Mouse (Mus musculus): ENCODE data around the gene Mien1. TPM values are rescaled to one million over a fixed set of nuclear protein-coding genes. Genes with fewer than 3 reads are reported as not detected.

Mien1 gene
- polyA plus RNA-seq, 1 experiment from 2014 or later = 87.5 TPM

- peak within 1 kb of the TSS; percentile 87 for H3K9ac ChIP-seq (ENCODE audit: low read length)
- H3K4me1 ChIP-seq (replicated peaks; ENCODE audit: control insufficient read depth, insufficient read depth, low read length) = peaks cover 11% of the 10 kb centered on the region
- ATAC-seq (ENCODE audit: low read depth) = peak; percentile 93
- H3K9me3 ChIP-seq (ENCODE audit: control insufficient read depth, low read length) = no peaks in the 10 kb centered on the region
- peak within 1 kb of the TSS; percentile 72 for H3K4me3 ChIP-seq (ENCODE audit: low read length)
- peak within 1 kb of the TSS; percentile 81 for H3K4me2 ChIP-seq (ENCODE audit: low read depth, low read length)
- H3K36me3 ChIP-seq (ENCODE audit: control insufficient read depth, insufficient read depth, low read length) = no peaks in the 10 kb centered on the region
- peak within 1 kb of the TSS; percentile 98 for H3K27ac ChIP-seq (ENCODE audit: low read length)
- under 1% methylated on average over 40 of the region's 40 CpGs for WGBS
- H3K27me3 ChIP-seq (ENCODE audit: control insufficient read depth, insufficient read depth, low read depth, low read length) = no peaks in the 10 kb centered on the region
Observed at GRCm38 (mm10) chr11:98400161-98400726, 38.5 kb downstream of the Mien1 start, which contains the start of gene Pgap3. Gene Pgap3 (minus strand): TSS chr11:98400490.

DNA sequence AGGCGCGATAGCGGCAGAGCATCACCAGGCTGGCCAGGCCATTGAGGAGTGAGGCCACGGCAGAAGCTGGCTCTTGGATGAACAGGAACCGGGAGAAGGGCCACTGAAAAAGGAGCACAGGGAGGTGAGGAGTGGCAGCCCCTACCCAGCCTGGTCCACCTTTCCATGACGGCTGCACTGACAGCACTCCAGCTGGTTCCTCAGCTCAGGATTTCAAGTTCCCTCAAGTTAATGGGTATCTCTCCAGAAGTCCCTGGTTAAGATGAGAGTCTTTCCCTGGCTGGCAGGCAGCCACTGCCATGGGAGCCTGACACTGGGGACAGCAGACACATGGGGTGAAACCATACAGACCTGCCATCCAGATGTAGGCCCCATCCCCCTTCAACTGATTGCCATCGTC, 40.8 kb downstream of the Mien1 start:
- Histone ChIP-seq H3K9ac (ENCODE audit: low read length) (no peak overlapping the region), H3K9me3 (ENCODE audit: control insufficient read depth, low read length) (no peaks in the 10 kb centered on the region), H3K4me1 (replicated peaks; ENCODE audit: control insufficient read depth, insufficient read depth, low read length) (peaks cover 33% of the 10 kb centered on the region), H3K4me2 (ENCODE audit: low read depth, low read length) (no peak overlapping the region), H3K4me3 (ENCODE audit: low read length) (no peak overlapping the region), H3K36me3 (ENCODE audit: control insufficient read depth, insufficient read depth, low read length) (no peaks in the 10 kb centered on the region), H3K27me3 (ENCODE audit: control insufficient read depth, insufficient read depth, low read depth, low read length) (no peaks in the 10 kb centered on the region), H3K27ac (ENCODE audit: low read length) (no peak overlapping the region)
- no peak for ATAC-seq (ENCODE audit: low read depth)
- 86% methylated on average over 7 of the region's 7 CpGs for WGBS

DNA sequence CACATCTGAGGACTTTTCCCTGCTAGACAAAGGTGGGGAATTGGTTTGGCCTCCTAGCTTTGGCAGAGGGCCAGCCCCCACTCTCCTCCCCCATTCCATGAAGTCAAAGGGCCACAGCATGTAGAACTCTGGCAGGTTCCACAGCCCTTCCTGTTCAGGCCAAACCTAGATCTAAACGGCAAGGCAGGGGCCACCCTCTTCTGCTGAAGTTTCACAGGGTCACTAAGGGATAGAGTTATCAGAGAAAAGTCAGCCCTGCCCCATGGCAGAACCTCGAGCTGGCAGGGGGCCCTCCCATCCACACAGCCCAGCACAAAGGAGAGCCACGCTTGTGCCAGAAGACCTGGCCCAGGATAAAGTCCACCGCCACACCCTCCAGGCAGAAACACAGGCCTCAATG, 43.8 kb downstream of the Mien1 start:
- Histone ChIP-seq H3K4me2 (ENCODE audit: low read depth, low read length) (no peak overlapping the region), H3K27ac (ENCODE audit: low read length) (peak overlapping the region; percentile 90), H3K36me3 (ENCODE audit: control insufficient read depth, insufficient read depth, low read length) (no peaks in the 10 kb centered on the region), H3K9me3 (ENCODE audit: control insufficient read depth, low read length) (no peaks in the 10 kb centered on the region), H3K4me1 (replicated peaks; ENCODE audit: control insufficient read depth, insufficient read depth, low read length) (peaks cover 44% of the 10 kb centered on the region), H3K9ac (ENCODE audit: low read length) (peak overlapping the region; percentile 34; the same call in 1 of the 2 replicates), H3K27me3 (ENCODE audit: control insufficient read depth, insufficient read depth, low read depth, low read length) (no peaks in the 10 kb centered on the region), H3K4me3 (ENCODE audit: low read length) (no peak overlapping the region)
- ATAC-seq (ENCODE audit: low read depth) = no peak; the same call in 1 of the 2 replicates
- WGBS = 28% methylated on average over 4 of the region's 4 CpGs

GRCm38 (mm10) chr11:98394301-98394700, 44.5 kb downstream of the Mien1 start:
- 18% methylated on average over 6 of the region's 6 CpGs for WGBS
- no peak for ATAC-seq (ENCODE audit: low read depth)
- no peak overlapping the region for H3K4me3 ChIP-seq (ENCODE audit: low read length)
- H3K4me1 ChIP-seq (replicated peaks; ENCODE audit: control insufficient read depth, insufficient read depth, low read length) = peaks cover 38% of the 10 kb centered on the region
- no peaks in the 10 kb centered on the region for H3K9me3 ChIP-seq (ENCODE audit: control insufficient read depth, low read length)
- H3K4me2 ChIP-seq (ENCODE audit: low read depth, low read length) = no peak overlapping the region
- peak overlapping the region; percentile 90 for H3K27ac ChIP-seq (ENCODE audit: low read length)
- H3K27me3 ChIP-seq (ENCODE audit: control insufficient read depth, insufficient read depth, low read depth, low read length) = no peaks in the 10 kb centered on the region
- no peaks in the 10 kb centered on the region for H3K36me3 ChIP-seq (ENCODE audit: control insufficient read depth, insufficient read depth, low read length)
- H3K9ac ChIP-seq (ENCODE audit: low read length) = peak overlapping the region; percentile 22; the same call in 1 of the 2 replicates

DNA sequence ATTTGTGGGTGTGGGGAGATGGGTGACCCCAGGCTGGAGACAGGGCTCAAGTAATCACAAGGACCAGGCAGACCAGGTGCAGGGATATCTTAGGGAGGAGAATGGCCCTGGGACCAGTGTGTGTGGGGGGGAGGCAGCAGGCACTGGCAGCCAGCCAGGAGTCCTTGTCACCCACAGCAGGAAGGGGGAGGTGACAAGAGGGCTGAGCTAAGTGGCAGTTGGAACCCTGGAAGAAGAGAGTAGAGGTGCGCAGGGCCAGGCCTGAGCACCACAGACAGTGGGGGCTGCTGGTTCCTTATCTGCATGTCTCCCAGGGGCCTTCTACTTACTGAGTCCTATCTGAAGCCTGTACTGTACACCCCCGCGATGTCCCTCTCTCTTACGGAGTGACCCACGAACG, 45.5 kb downstream of the Mien1 start:
- Histone ChIP-seq H3K27ac (ENCODE audit: low read length) (peak overlapping the region; percentile 90), H3K4me2 (ENCODE audit: low read depth, low read length) (no peak overlapping the region), H3K27me3 (ENCODE audit: control insufficient read depth, insufficient read depth, low read depth, low read length) (no peaks in the 10 kb centered on the region), H3K36me3 (ENCODE audit: control insufficient read depth, insufficient read depth, low read length) (no peaks in the 10 kb centered on the region), H3K4me3 (ENCODE audit: low read length) (no peak overlapping the region), H3K9me3 (ENCODE audit: control insufficient read depth, low read length) (no peaks in the 10 kb centered on the region), H3K4me1 (replicated peaks; ENCODE audit: control insufficient read depth, insufficient read depth, low read length) (peaks cover 45% of the 10 kb centered on the region), H3K9ac (ENCODE audit: low read length) (0 out of 2 replicates have a peak overlapping the region, but pooled peaks have one; percentile 44)
- whole genome bisulfite sequencing = 42% methylated on average over 6 of the region's 6 CpGs
- peak; percentile 63 for ATAC-seq (ENCODE audit: low read depth)

DNA sequence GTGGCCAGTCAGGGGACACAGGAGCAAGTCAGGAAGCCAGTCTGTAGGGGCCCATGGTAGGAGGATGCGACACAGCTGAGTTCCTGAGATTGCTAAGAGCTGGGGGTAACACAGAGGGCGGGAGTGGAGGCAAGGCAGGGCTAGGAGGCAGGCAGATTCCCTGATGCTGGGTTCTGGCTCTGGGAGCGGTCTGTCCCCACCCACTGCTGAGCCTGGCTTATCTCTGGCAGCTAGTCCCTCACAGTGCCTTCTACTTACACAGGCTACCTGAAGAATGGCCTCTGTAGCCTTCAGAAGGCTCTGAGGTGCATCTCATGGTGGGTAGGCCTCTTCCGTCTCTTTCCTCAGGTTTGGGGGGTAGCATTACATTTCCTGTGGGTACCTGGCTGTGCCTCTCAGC, 46.1 kb downstream of the Mien1 start:
- Histone ChIP-seq H3K4me3 (ENCODE audit: low read length) (no peak overlapping the region), H3K9me3 (ENCODE audit: control insufficient read depth, low read length) (no peaks in the 10 kb centered on the region), H3K36me3 (ENCODE audit: control insufficient read depth, insufficient read depth, low read length) (no peaks in the 10 kb centered on the region), H3K27me3 (ENCODE audit: control insufficient read depth, insufficient read depth, low read depth, low read length) (peaks cover 3% of the 10 kb centered on the region; the same call in 1 of the 2 replicates), H3K9ac (ENCODE audit: low read length) (peak overlapping the region; percentile 10; the same call in 1 of the 2 replicates), H3K4me2 (ENCODE audit: low read depth, low read length) (peak overlapping the region; percentile 4; the same call in 1 of the 2 replicates), H3K27ac (ENCODE audit: low read length) (peak overlapping the region; percentile 90), H3K4me1 (replicated peaks; ENCODE audit: control insufficient read depth, insufficient read depth, low read length) (peaks cover 45% of the 10 kb centered on the region)
- WGBS = 40% methylated on average over 4 of the region's 4 CpGs
- no peak for ATAC-seq (ENCODE audit: low read depth)

GRCm38 (mm10) chr11:98392034-98392433, 46.8 kb downstream of the Mien1 start:
- 17% methylated on average over 7 of the region's 8 CpGs for WGBS
- Histone ChIP-seq H3K4me2 (ENCODE audit: low read depth, low read length) (no peak overlapping the region), H3K4me3 (ENCODE audit: low read length) (no peak overlapping the region), H3K9ac (ENCODE audit: low read length) (0 out of 2 replicates have a peak overlapping the region, but pooled peaks have one; percentile 26), H3K36me3 (ENCODE audit: control insufficient read depth, insufficient read depth, low read length) (no peaks in the 10 kb centered on the region), H3K27me3 (ENCODE audit: control insufficient read depth, insufficient read depth, low read depth, low read length) (peaks cover 9% of the 10 kb centered on the region), H3K27ac (ENCODE audit: low read length) (peak overlapping the region; percentile 90), H3K4me1 (replicated peaks; ENCODE audit: control insufficient read depth, insufficient read depth, low read length) (peaks cover 45% of the 10 kb centered on the region), H3K9me3 (ENCODE audit: control insufficient read depth, low read length) (no peaks in the 10 kb centered on the region)
- ATAC-seq (ENCODE audit: low read depth) = peak; percentile 34

GRCm38 (mm10) chr11:98390141-98390540, 48.6 kb downstream of the Mien1 start:
- H3K27me3 ChIP-seq (ENCODE audit: control insufficient read depth, insufficient read depth, low read depth, low read length) = peaks cover 26% of the 10 kb centered on the region
- ATAC-seq (ENCODE audit: low read depth) = no peak
- H3K36me3 ChIP-seq (ENCODE audit: control insufficient read depth, insufficient read depth, low read length) = no peaks in the 10 kb centered on the region
- peaks cover 47% of the 10 kb centered on the region for H3K4me1 ChIP-seq (replicated peaks; ENCODE audit: control insufficient read depth, insufficient read depth, low read length)
- H3K9ac ChIP-seq (ENCODE audit: low read length) = no peak overlapping the region
- no peak overlapping the region for H3K4me2 ChIP-seq (ENCODE audit: low read depth, low read length)
- no peaks in the 10 kb centered on the region for H3K9me3 ChIP-seq (ENCODE audit: control insufficient read depth, low read length)
- H3K4me3 ChIP-seq (ENCODE audit: low read length) = no peak overlapping the region
- WGBS = 76% methylated on average over 12 of the region's 12 CpGs
- H3K27ac ChIP-seq (ENCODE audit: low read length) = no peak overlapping the region

- H3K9ac ChIP-seq (ENCODE audit: low read length) = no peak overlapping the region
- no peak overlapping the region for H3K4me2 ChIP-seq (ENCODE audit: low read depth, low read length)
- ATAC-seq (ENCODE audit: low read depth) = peak; percentile 15; the same call in 1 of the 2 replicates
- no peaks in the 10 kb centered on the region for H3K36me3 ChIP-seq (ENCODE audit: control insufficient read depth, insufficient read depth, low read length)
- peaks cover 39% of the 10 kb centered on the region for H3K4me1 ChIP-seq (replicated peaks; ENCODE audit: control insufficient read depth, insufficient read depth, low read length)
- H3K27ac ChIP-seq (ENCODE audit: low read length) = no peak overlapping the region
- H3K9me3 ChIP-seq (ENCODE audit: control insufficient read depth, low read length) = no peaks in the 10 kb centered on the region
- peaks cover 31% of the 10 kb centered on the region for H3K27me3 ChIP-seq (ENCODE audit: control insufficient read depth, insufficient read depth, low read depth, low read length)
- no peak overlapping the region for H3K4me3 ChIP-seq (ENCODE audit: low read length)
- 28% methylated on average over 9 of the region's 9 CpGs for WGBS
Observed at GRCm38 (mm10) chr11:98389221-98389780, 49.5 kb downstream of the Mien1 start.

Data from lung, embryonic 16.5 days (tissue).